Mouse (Mus musculus): Measurements from ENCODE around the gene Ubap2l.
A peak's percentile ranks its signal among the peaks of the same experiment; 100 is the strongest.

Ubap2l gene

GRCm38 (mm10) chr3:90052351-90053241 lies at the start of gene Ubap2l:
Gene Ubap2l, minus strand, starts transcription at chr3:90052628.
- peak; percentile 91 for DNase-seq

- no peak for DNase-seq
Observed at GRCm38 (mm10) chr3:90101673-90102072, 49.2 kb upstream of the Ubap2l start.

GRCm38 (mm10) chr3:90101010-90101409 lies 48.6 kb upstream of the Ubap2l start:
- no peak for DNase-seq

- DNase-seq = no peak
Observed at GRCm38 (mm10) chr3:90097928-90098327, 45.5 kb upstream of the Ubap2l start.

- DNase-seq = no peak
Observed at GRCm38 (mm10) chr3:90094453-90094852, 42.0 kb upstream of the Ubap2l start.

- DNase-seq = no peak
Observed at GRCm38 (mm10) chr3:90090892-90091291, 38.5 kb upstream of the Ubap2l start.

GRCm38 (mm10) chr3:90088617-90089016 lies 36.2 kb upstream of the Ubap2l start:
- no peak for DNase-seq

GRCm38 (mm10) chr3:90086068-90086467 lies 33.6 kb upstream of the Ubap2l start:
- DNase-seq = no peak

GRCm38 (mm10) chr3:90085281-90085680 lies 32.9 kb upstream of the Ubap2l start:
- no peak for DNase-seq

- no peak for DNase-seq
Observed at GRCm38 (mm10) chr3:90084790-90085189, 32.4 kb upstream of the Ubap2l start.

GRCm38 (mm10) chr3:90083698-90084324 lies 31.4 kb upstream of the Ubap2l start:
- DNase-seq = no peak

GRCm38 (mm10) chr3:90083034-90083433 lies 30.6 kb upstream of the Ubap2l start:
- peak; percentile 22 for DNase-seq

GRCm38 (mm10) chr3:90081365-90082240 lies 29.2 kb upstream of the Ubap2l start:
- no peak for DNase-seq

GRCm38 (mm10) chr3:90080498-90080863 lies 28.1 kb upstream of the Ubap2l start:
- no peak for DNase-seq

GRCm38 (mm10) chr3:90079763-90080497 lies 27.5 kb upstream of the Ubap2l start:
- peak; percentile 30 for DNase-seq

- DNase-seq = peak; percentile 83
Observed at GRCm38 (mm10) chr3:90079133-90079762, 26.8 kb upstream of the Ubap2l start.

- DNase-seq = no peak
Observed at GRCm38 (mm10) chr3:90078224-90078623, 25.8 kb upstream of the Ubap2l start.

- DNase-seq = peak; percentile 82
Observed at GRCm38 (mm10) chr3:90076921-90077716, 24.7 kb upstream of the Ubap2l start.

GRCm38 (mm10) chr3:90072294-90072693 lies 19.9 kb upstream of the Ubap2l start, which contains the start of gene Tpm3:
Gene Tpm3, plus strand, starts transcription at chr3:90072649.
- no peak for DNase-seq

- no peak for DNase-seq
Observed at GRCm38 (mm10) chr3:90069688-90070087, 17.3 kb upstream of the Ubap2l start.

- DNase-seq = no peak
Observed at GRCm38 (mm10) chr3:90067851-90068250, 15.4 kb upstream of the Ubap2l start.
